Mouse (Mus musculus): ENCODE data around the gene Tmed1.
"Not testable (repeated sequence)": the region's sequence is repeated elsewhere in the genome, so short reads cannot be mapped to it uniquely, and the experiment has no call there.

Tmed1 gene

GRCm38 (mm10) chr9:21526634-21526944 is 16.5 kb upstream of the Tmed1 start:
- intact Hi-C loops (cut with DNase I), result no loop called here

- intact Hi-C loops (cut with DNase I), result no loop called here
Observed at GRCm38 (mm10) chr9:21525937-21526633, 16.0 kb upstream of the Tmed1 start, which contains the start of gene AB124611. Gene AB124611, plus strand, starts transcription at chr9:21526176.

DNA sequence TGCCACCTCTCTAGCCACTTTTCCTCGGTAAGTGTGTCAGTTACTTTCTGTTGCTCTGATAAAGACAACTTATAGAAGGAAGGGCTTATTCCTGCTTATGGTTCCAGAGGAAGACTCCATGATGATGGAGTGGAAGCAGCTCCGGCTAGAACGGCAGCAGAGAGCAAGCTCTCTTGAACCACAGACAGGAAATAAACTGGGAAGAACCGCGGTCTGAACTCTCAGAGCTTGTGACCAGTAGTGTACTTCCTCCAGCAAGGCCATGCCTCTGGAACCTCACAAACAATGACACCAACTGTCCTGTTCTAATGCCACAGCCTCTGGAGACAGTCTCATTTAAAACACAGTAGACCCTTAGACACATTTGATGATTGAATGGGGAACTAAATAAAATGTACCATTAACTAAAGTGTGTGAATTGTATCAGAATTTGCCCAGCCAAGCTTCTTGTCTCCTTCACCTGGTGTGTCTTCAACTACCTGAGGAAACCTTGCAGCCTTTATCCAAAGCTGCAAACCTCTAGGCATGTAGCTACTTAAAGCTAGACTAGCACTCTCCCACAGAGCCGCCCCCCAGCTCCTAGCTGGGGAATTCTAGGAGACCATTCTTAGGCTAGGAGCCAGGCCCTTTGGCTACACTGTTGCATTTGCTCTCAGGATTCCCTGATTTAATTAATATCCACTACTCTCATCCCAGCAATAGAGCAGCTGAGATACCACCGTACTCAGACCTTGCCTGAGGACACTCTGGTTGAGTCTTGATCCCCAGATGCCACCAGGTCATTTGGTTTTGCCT is 15.3 kb upstream of the Tmed1 start:
- intact Hi-C loops (cut with DNase I), result no loop called here

- intact Hi-C loops (cut with DNase I), result not testable (repeated sequence)
Observed at GRCm38 (mm10) chr9:21518690-21519089, 8.6 kb upstream of the Tmed1 start.

- intact Hi-C loops (cut with DNase I), result no loop called here
Observed at GRCm38 (mm10) chr9:21517947-21518495, 8.0 kb upstream of the Tmed1 start.

GRCm38 (mm10) chr9:21513466-21513865 is 3.4 kb upstream of the Tmed1 start:
- intact Hi-C loops (cut with DNase I), result no loop called here

DNA sequence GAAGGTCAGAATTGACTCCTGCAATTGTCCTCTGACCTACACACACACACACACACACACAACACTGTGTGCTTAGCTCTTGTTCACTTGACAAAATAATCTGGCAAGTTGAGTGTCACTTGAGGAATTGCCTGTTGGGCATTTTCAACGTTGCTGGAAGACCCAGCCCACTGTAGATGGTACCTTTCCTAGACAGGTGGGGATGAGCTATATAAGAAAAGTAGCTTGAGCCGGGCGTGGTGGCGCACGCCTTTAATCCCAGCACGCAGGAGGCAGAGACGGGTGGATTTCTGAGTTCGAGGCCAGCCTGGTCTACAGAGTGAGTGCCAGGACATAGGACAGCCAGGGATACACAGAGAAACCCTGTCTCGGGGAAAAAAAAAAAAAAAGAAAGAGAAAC is 1.0 kb upstream of the Tmed1 start:
- intact Hi-C loops (cut with DNase I), result no loop called here

DNA sequence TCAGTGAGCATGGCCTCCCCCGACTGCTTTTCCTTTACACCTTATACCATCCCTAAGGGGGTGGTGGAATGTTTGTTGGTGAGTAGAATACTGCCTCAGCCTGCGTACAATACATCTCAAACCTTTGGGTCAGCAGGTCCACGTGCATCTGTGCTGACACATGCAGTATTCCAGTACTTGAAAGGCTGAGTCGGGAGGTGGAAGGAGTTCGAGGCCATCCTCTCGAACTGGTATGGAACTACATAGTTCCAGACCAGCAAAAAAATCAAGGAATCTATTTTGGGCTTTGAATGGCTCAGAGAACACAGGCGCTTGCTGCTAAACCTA is 600 bp upstream of the Tmed1 start:
- intact Hi-C loops (cut with DNase I), result no loop called here

DNA sequence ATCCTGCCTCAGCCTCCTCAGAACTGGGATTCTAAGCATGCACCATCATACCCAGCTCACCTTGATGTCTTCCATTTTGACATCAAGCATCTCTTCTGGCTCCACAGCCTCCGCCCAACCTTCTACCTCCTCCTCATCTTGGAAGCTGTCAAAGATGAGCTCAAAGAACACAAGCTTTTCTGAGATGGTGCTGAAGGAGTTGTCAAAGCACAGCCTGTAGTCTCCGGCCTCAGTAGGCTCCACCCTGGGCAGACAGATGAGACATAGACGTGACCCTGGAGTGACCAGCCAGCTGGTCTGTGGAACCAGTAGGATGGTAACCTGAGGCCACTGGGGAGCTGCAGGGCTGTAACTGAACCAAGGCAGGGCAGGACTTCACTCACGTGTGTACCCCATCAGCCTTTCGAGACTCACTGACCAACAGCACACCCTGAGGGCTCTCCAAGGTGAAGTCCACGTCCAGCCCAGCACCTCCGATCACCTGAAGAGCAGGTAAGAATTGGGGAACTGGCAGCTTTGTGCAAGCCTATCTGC is 1.1 kb downstream of the Tmed1 start:
- intact Hi-C loops (cut with DNase I), result no loop called here

DNA sequence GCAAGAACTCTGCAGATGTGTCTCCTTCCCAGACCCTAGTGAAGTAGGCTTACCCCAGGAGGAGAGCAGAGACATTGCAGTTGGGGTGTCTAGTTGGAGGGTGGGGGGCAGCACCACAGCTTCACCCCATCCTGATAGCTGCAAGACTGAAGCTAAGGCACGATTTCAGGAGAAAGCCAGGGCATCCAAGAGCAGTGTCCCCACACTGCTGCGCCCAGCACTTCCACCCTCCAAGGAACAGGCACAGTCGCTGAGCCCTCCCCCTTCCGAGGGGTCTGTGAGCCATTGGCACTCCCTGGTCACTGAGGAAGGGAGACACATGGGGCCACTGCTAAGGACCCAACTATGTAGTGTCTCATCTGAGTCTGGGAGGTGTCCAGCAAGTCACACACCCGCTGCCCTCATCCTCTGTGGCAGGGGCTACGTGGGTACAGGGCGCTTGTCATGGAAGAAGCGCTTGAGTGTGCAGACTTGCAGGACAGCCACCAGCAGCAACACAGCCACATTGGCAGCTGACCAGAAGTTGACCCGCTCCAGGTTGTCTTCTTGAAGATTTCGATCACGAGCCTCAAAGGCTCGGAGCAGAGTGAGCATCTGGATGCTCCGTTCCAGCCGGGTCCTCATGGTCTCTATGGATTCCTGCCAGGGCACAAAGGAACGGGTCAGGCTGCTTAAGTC is 2.2 kb downstream of the Tmed1 start:
- intact Hi-C loops (cut with DNase I), result no loop called here

GRCm38 (mm10) chr9:21505767-21506166 is 4.3 kb downstream of the Tmed1 start:
- intact Hi-C loops (cut with DNase I), result no loop called here

GRCm38 (mm10) chr9:21503352-21503751 is 6.7 kb downstream of the Tmed1 start:
- intact Hi-C loops (cut with DNase I), result no loop called here

DNA sequence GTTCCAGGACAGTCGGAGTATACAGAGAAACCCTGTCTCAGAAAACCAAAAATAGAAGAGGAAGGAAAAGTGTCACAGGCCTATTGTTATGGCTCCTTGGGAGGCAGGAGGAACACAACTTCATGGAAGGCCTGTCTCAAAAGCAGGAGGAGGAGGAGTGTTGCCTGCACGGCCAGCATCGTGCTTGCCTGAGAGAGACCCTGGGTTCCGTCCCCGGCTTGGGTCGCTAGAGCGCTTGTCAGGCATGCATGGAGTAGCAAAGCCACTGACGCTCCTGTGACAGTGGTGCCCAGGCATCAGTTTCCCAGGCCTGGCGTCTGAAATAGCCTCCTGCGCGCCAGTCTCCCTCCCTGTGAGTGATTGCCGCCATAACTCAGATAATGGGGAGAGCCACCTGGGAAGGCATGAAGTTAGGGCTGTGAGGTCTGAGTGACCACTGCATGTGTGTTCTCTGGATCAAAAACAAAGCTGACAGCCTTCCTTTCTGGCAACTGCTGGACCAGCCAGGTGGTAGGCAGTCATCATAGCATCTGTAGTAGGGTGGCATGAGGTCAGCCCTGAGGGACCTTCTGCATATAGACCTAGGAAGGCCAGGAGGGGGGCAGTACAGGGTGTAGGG is 11.7 kb downstream of the Tmed1 start:
- intact Hi-C loops (cut with DNase I), result no loop called here

GRCm38 (mm10) chr9:21497664-21498063 is 12.4 kb downstream of the Tmed1 start:
- intact Hi-C loops (cut with DNase I), result no loop called here

DNA sequence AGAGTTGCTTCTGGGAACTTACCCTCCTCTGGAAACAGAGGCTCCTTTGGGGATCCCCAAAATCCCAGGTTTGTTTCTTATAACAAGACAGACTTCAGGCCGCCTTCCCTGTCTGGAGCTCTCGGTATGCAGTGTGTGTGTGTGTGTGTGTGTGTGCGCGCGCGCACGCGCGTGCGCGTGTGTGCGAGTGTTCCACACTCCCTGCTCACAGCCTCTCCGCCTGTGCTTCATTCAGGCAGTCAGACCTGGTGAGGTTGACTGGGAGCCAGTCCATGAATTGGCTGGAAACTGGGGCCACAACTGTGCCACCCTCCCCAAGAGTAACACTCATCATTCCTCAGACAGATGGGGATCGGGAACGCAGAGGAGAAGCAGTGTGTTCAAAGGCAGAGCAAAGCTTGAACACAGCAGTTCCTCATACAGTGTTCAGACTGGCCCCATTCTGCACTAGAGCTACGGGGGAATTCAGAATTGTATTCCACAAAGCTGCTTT is 13.0 kb downstream of the Tmed1 start:
- intact Hi-C loops (cut with DNase I), result no loop called here

- intact Hi-C loops (cut with DNase I), result no loop called here
Observed at GRCm38 (mm10) chr9:21496308-21497049, 13.6 kb downstream of the Tmed1 start.

- intact Hi-C loops (cut with DNase I), result no loop called here
Observed at GRCm38 (mm10) chr9:21494726-21495125, 15.3 kb downstream of the Tmed1 start.

DNA sequence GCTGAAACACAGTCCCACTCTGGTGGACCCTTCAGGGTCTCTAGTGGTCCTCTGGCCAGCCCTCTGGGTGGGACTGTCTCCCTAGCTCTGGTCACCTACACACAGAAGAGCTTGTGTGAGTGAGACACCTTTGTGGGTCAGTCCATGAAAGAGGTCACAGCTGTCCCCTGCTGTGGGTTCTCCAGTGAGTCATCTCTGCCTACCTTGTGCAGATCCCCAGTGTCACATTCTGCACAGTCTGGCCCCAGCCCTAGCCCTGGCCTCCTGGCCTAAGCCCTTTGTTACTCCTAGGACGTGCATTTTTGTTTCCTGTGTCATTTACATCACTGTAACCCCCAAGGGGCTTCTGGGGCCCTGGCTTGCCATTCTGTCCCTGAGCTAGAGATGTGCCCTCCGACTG is 16.1 kb downstream of the Tmed1 start:
- intact Hi-C loops (cut with DNase I), result no loop called here

GRCm38 (mm10) chr9:21490696-21491095 is 19.4 kb downstream of the Tmed1 start:
- intact Hi-C loops (cut with DNase I), result no loop called here

GRCm38 (mm10) chr9:21488246-21488645 is 21.8 kb downstream of the Tmed1 start:
- intact Hi-C loops (cut with DNase I), result not testable (repeated sequence)

DNA sequence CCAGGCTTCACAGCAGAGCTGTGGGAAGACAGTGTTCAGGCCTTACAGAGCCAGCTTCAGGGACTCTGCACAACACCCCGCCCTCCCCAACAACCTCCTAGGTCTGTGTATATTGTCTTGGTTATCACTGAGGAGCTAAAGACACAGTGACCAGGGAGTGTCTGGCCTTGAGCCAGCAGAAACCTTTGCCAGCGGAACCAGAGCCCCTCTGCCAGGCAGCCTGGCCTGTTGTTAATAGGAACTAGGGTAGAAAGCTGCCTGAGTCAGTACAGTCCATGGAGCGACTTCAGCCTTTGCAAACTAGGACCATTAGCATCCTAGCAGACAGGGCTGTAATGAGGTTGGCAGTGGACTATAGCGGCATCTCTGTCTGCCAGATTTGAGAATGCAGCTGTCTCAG is 26.0 kb downstream of the Tmed1 start:
- intact Hi-C loops (cut with DNase I), result no loop called here
